Mouse (Mus musculus) spleen, postnatal 10 days (tissue): ENCODE measurements around the gene Cep170.
A peak's percentile ranks its signal among the peaks of the same experiment; 100 is the strongest.

Source experiments
- DNase-seq, 2 experiments: peaks; one replicate each; pipeline ENCODE4 v3.0.0; 2021 to 2022; ENCODE audit warnings: low spot score in 2 of 2

Gene Cep170

GRCm38 (mm10) chr1:176825084-176825483 lies 11.2 kb upstream of the Cep170 start:
- no peak for DNase-seq

DNA sequence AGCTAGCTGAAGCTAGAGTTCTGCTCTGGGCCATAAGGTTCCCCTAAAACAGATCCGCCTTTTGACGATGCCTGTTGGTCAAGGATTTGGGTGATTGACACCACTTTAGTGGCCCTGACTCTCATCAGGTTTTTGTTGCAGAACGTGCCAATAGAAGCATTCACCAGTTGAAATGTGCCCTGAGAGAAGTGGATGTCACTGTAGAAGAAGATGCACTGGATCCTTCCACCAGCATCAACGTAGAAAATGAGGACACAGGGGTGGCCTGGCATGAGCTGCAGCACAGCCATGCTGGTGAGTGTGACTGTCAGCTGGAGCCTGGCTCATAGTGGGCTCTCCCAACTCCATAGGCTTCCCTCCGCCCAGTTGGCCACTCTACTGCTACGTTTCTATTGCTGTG lies 10.7 kb upstream of the Cep170 start:
- no peak for DNase-seq

DNA sequence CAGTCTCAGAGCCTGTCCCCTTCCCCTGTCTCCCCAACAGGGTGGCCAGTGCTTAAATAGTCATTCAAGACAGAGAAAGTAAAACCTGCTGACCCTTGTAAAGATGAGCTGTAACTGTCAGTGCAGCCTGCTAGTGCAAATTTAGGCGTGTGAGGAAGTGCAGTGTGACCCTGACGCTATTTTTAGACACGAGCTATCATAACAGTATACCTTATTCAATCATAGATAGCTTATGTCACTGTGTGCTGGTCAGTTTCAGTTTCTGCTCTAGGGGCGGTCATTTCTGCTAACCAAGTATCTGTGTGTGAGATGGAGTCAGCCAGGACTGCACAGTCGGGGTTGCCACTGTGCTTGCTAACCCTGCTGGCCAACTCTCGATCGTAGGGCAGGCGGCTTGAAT lies 10.0 kb upstream of the Cep170 start:
- DNase-seq, result no peak

DNA sequence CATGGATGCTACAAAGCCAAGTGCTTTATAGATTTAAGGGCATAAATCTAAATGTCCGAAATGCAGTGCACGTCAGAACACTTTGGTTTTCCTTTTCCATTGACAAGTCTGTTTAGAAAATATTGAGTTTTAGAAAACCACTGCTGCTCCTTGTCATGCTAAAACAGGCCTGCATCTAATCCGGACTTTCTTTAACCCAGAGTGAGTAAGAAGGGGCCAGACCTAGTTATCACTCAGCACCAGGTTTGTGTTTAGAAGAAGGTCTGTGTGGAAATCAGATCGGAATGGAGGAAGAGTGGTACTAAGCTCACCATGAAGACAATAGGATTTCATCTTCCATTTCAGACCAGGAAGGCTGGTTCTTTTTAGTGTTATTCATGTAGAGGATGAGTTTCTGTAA lies 9.1 kb upstream of the Cep170 start:
- no peak for DNase-seq

GRCm38 (mm10) chr1:176821929-176822328 lies 8.1 kb upstream of the Cep170 start:
- DNase-seq, result no peak

DNA sequence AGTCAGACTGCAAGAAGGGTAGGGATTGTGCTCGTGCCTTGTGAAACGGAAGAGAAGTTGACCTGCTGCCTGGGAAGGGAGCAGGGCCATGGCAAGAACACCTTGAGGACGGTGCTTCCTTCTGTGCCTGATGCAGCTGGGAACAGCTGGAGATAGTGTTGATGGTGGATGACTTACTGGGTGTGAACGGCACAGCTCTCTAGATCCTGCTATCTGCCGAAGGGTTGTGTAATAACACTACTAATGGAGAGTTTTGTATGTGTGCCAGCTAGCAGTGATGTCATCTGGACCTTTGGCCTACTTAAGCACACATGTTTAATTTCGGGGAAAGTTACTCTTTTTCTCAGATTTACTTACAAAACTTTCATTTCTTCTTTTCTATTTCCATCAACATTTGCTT lies 4.9 kb upstream of the Cep170 start:
- no peak for DNase-seq

DNA sequence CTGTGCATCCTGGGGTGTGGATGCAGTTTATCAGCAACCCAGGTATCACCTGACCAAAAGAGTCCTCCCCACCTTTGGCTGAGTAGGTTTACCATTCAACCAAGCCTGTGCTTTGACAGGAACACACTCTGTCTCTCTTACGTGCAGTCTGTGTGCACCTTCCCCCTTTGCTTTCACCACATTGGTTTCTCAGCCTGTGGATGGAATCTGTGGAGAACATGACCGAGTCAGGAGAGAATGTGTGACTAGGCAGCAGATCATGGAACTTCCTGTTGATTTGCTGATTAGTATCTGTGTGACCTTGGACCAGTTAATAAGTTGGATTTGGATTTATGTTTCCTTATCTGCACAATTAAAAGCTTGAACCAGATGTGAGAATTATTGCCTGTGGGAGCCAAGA lies 4.3 kb upstream of the Cep170 start:
- DNase-seq, result no peak

- DNase-seq, result no peak
Observed at GRCm38 (mm10) chr1:176816728-176817127, 2.9 kb upstream of the Cep170 start.

DNA sequence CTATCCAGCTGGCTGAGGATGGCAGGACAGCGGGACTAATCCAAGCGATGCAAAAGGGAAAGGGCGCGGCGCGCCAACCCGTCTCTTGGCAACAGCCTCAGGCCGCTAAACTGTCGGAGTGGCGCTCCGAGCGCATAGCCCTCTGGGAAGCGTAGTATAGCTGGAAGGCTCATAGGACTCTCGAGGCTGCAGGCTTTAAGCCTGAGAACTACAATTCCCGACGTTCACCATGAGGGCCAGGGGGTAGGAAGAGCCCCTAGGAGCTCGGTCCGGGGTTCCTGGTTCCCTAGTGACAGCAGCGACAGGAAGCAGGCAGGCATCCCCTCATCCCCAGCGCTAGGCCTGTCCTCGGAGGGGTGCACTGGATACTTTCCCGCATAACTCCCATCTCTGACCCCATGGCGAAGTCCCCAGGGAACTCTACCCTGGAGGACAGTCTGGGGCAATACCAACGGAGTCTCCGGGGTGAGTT lies 760 bp upstream of the Cep170 start, which contains the start of gene Sdccag8:
Gene Sdccag8, plus strand, starts transcription at position 70 of the 472 bp plus-strand sequence.
- DNase-seq, result peak; percentile 78 to 93

DNA sequence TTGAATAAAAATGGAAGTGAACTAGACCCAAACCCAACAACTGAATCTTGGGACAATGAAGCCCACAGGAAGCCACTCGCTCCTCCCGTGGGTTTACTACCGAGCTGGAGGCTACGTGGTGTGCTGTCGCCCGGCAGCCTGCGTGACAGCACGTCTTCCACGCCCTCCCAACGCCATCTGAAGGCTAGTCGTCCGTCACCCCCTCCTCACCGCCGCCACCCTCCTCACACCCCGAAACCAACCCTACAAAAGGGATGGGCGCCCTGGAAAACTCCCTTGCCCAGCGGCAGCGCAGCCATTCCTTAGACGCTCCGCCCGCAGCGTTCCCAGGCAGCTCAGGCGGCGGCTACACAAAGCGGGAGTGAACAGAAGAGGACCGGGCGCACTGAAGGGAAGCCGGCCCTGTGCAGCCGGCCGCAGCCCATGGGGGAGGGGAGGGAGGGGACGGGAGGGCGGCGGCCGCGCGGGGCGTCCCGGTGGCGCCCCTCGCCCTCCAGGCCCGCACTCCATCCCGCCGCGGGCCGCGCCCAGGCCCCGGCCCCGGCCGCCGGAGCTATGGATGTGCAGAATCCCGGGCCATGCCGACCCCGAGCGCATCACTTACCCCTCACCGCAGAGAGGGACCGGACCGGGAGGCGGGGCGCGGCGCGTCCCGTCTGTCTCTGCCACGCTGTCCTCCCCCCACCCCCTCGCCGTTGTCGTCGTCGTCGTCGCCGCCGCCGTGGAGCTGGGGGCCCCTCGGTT lies 403 bp downstream of the Cep170 start:
- DNase-seq, result peak; percentile 66 to 67

GRCm38 (mm10) chr1:176812491-176813291 lies 1.2 kb downstream of the Cep170 start:
- no peak for DNase-seq

DNA sequence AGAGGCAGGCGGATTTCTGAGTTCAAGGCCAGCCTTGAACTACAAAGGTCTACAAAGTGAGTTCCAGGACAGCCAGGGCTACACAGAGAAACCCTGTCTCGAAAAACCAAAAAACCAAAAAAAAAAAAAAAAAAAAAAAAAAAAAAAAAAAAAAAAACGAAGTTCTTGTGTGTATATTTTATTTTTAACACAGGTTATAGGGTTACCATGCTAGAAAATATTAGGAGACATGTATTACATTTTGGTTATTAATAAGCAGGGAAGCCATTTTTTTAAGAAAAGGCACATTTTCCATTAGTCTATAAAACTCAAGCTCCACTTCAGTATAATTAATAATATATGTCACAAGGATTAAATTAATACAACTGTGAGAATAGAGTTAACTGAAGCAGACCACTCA lies 2.0 kb downstream of the Cep170 start:
- no peak for DNase-seq

DNA sequence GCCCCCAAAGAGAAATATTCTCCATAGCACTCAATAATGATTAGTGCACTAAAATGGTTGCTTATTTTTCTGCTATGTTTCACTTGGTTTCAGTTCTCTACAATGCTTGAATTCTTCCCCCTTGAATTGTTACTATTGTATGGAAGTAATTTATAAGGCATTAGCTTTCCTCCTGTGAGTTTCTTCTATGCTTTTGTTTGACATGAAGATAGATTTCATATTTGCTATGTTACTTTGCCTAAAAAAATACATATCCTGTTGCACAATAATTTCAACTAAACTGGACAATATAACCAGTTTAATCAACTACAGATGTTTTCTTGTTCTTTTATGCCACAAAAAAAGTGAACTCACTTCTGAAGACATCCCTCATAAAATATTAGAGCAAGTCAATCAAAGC lies 3.7 kb downstream of the Cep170 start:
- no peak for DNase-seq

GRCm38 (mm10) chr1:176800728-176801365 lies 13.0 kb downstream of the Cep170 start:
- peak in 1 of 2 experiments; percentile 68 for DNase-seq

DNA sequence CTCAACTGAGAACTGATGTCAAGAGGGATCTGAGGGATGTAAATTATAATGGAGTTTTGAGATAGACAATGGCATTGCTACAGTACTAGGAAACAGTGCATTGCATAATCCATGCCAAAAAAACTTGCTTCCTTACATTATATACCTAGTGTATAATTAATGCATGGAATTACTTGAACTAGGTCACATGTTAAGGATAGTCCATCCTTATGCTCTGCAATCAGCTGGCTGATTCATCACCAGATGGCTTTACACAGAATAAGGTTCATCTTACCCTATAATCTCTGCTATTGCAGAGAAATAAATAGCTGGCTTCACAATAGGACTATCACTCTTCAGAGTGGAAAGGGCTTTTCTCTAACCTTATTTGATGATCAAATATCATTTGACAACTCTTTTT lies 15.2 kb downstream of the Cep170 start:
- no peak for DNase-seq

- DNase-seq, result no peak
Observed at GRCm38 (mm10) chr1:176792175-176792574, 21.7 kb downstream of the Cep170 start.

DNA sequence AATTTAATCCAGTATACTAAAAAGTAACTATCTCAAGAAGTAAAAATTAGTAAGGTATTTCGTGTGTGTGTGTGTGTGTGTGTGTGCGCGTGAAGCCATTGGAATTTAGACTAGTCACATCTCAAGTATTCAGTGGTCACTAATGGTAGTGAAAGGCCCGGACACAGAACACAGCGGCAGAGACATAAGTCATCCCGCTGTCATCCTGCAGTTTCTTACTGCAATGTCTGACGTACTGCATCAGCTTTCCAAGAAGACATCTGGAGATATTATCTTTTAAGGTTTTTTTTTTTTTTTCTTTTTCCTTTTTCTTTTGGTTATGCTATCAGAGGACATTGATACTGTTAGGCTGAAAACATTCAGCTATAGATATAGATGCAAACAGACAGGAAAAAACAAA lies 24.5 kb downstream of the Cep170 start:
- no peak for DNase-seq

DNA sequence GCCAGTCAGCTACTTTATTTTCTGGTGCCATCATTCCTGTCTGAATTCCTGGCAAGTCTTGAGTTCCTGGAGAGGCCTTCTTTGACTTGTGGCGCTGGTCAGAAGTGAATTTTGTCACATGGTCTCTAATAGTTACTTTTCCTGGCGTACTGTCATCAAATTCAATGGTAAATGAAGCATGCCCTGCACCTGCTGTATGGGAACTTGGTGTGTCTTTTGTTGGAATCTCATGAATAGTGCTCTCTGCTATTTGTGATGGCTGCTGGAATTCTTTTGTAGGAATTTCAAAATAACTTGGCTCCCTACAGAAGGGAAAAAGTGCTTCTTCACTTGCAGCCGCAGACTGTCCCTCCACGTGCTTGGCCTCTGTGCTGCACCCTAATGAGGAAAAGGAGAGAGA lies 39.3 kb downstream of the Cep170 start:
- no peak for DNase-seq

- DNase-seq, result no peak
Observed at GRCm38 (mm10) chr1:176762295-176762694, 51.6 kb downstream of the Cep170 start.

- DNase-seq, result no peak
Observed at GRCm38 (mm10) chr1:176760673-176761072, 53.2 kb downstream of the Cep170 start.

- no peak for DNase-seq
Observed at GRCm38 (mm10) chr1:176755586-176755985, 58.3 kb downstream of the Cep170 start.
